Mouse (Mus musculus) neural tube, embryonic 14.5 days (tissue): ENCODE results near the gene Ppp2r5b. TPM values are rescaled to one million over a fixed set of nuclear protein-coding genes. Genes with fewer than 3 reads are reported as not detected.

Source experiments
- ATAC-seq: fragments of 200-750 bp; cut with Nextera tagmentation; 2 replicates; pipeline ENCODE4 v1.8.0; 2017; ENCODE audit warnings: low read depth, mild to moderate bottlenecking, moderate TSS enrichment, moderate library complexity
- H3K27ac ChIP-seq: fragments of 300-500 bp; sonication (generic); 2 replicates; pipeline ENCODE4 v1.5.1; 2014; ENCODE audit warnings: low read depth, mild to moderate bottlenecking, control low read depth, low read length, moderate library complexity, mixed read lengths
- H3K27me3 ChIP-seq: fragments of 300-500 bp; sonication (generic); 2 replicates; pipeline ENCODE4 v1.6.1; 2014; ENCODE audit warnings: low read length; ENCODE audit not compliant: control insufficient read depth, insufficient read depth
- H3K36me3 ChIP-seq: fragments of 300-500 bp; sonication (generic); 2 replicates; pipeline ENCODE4 v1.6.1; 2014; ENCODE audit warnings: low read length, mixed read lengths; ENCODE audit not compliant: control insufficient read depth, insufficient read depth
- H3K4me1 ChIP-seq: fragments of 300-500 bp; sonication (generic); 2 replicates; pipeline ENCODE4 v1.6.1; 2014; ENCODE audit warnings: low read length; ENCODE audit not compliant: control insufficient read depth, insufficient read depth
- H3K4me2 ChIP-seq: fragments of 300-500 bp; sonication (generic); 2 replicates; pipeline ENCODE4 v1.6.1; 2014; ENCODE audit warnings: mild to moderate bottlenecking, low read depth, low read length, control low read depth
- H3K4me3 ChIP-seq: fragments of 300-500 bp; sonication (generic); 2 replicates; pipeline ENCODE4 v1.5.1; 2014; ENCODE audit warnings: low read depth, low read length, control low read depth, mixed read lengths
- H3K9ac ChIP-seq: fragments of 300-500 bp; sonication (generic); replicated peaks from 2 replicates; pipeline ENCODE4 v1.6.1; 2014; ENCODE audit warnings: low read depth, mild to moderate bottlenecking, control low read depth, low read length, mixed read lengths
- H3K9me3 ChIP-seq: fragments of 300-500 bp; sonication (generic); 2 replicates; pipeline ENCODE4 v1.6.1; 2016; ENCODE audit warnings: low read length; ENCODE audit not compliant: control insufficient read depth
- WGBS: fragments of 180-500 bp; shearing (Covaris S2); extraction: QIAGEN DNeasy Blood & Tissue Kit; methylation state at CpG from one replicate; pipeline ENCODE4 v1.1.7; 2014; 5-methylcytosine and 5-hydroxymethylcytosine counted together
- polyA plus RNA-seq: library from polyadenylated mRNA; unstranded; fragments of >200 nt; fragmentation: Nextera tagmentation; extraction: Ambion mirVana; gene quantifications from 2 replicates; pipeline ENCODE4 v1.2.1, GENCODE M21; 2014

Gene Ppp2r5b
- polyA plus RNA-seq = 150 and 154 TPM in 2 replicates

DNA sequence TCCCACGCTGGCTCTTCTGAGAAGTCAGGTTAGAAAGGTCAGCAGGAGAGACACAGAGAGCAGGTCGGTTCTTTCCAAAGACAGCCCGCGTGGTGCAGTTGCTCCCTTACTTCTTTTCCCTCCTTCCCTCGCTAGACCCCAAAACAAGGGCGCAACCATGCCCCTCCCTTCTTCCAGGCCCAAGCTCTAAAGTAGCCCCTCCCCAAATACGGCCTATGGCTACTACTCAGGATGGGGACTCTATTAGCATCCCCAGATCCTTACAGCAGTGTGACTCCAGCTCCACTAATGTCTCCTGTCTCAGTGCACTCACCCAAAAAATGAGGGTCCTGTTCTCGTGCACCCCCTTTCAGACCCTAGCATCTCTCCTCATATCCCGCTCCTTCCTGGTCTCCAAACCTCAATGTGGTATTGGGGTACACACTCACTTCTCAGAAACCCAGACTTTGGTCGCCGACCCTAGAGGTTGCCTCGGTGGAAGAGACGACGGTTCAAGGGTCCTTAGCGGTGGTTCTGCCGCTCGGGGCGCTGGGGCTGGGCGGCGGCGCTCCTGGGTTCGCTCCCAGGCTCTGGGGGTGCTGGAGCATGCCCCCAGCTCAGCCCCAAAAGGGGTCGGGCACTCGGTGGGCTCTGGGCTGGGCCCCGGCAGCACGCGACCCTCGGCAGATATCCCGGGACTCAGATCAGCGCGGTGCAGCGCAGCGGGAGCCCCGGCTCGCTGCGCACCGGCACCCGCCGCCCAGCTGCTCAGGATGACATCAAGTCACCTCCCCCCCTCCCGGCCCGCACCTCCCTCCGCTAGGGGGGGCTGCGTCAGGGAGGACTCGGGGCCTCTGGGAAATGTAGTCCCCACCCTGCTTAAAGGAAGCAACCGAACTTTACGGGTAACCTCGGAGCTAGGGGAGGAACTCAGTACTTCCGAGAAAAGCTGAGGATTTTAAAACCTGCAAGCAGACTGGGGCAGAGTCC, at the start of gene Ppp2r5b:
TSS of gene Ppp2r5b (minus strand) at position 789 of the 969 bp plus-strand sequence.
- H3K27me3 ChIP-seq = no peaks in the 10 kb centered on the region
- 1% methylated on average over 48 of the region's 48 CpGs for WGBS
- peaks cover 10% of the 10 kb centered on the region for H3K4me1 ChIP-seq
- ATAC-seq = peak; percentile 93
- H3K9me3 ChIP-seq = no peaks in the 10 kb centered on the region
- peak within 1 kb of the TSS; percentile 90 for H3K27ac ChIP-seq
- peaks cover 19% of the 10 kb centered on the region for H3K36me3 ChIP-seq
- H3K9ac ChIP-seq = peak within 1 kb of the TSS; percentile 87
- peak within 1 kb of the TSS; percentile 81 for H3K4me3 ChIP-seq
- H3K4me2 ChIP-seq = peak within 1 kb of the TSS; percentile 84

DNA sequence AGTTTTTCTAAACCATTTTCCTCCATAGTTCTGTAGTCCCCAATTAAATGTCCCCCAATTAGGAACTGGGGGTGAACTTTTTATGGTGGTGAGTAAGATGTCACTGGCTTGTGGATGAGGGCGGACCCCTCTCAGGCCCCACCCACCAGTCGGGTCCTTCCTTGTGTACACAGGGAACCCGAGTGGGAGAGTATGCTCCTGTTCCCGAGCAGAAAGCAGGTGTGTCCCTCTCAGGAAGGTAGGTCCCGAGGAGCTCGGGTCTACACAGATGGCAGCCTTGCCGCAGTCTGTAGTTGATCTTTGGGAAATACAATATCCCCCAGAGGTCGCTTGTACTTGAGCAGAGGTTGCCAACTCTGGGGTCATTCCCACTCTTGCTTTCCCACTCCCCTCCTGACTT, 49.6 kb upstream of the Ppp2r5b start:
- H3K4me3 ChIP-seq = no peak overlapping the region
- no peaks in the 10 kb centered on the region for H3K27me3 ChIP-seq
- no peaks in the 10 kb centered on the region; the same call in 1 of the 2 replicates for H3K4me1 ChIP-seq
- 85% methylated on average over 8 of the region's 8 CpGs for WGBS
- H3K9me3 ChIP-seq = no peaks in the 10 kb centered on the region
- no peak overlapping the region for H3K9ac ChIP-seq
- peaks cover 37% of the 10 kb centered on the region for H3K36me3 ChIP-seq
- no peak for ATAC-seq
- no peak overlapping the region for H3K27ac ChIP-seq
- H3K4me2 ChIP-seq = no peak overlapping the region

DNA sequence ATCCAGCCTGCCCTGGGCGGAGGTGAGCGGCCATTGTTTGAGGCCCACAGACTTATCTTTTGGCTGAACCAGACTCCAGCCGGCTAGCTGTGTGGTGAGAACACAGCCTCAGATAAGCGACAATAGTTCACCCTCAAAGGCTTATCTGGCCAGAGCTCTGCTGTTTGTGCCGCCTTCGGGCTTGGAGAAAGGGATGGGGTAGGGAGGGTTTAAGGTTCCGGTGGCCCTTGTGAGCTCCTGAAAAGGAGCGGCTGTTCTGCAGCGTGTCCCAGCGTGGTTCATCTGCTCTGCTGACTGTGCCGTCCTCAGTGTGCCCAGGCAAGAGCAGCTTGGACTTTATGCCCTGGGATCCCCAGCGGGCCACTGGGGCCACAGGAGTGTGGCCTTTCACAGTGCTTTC, 48.8 kb upstream of the Ppp2r5b start:
- H3K27ac ChIP-seq = no peak overlapping the region
- H3K4me2 ChIP-seq = no peak overlapping the region
- no peaks in the 10 kb centered on the region for H3K9me3 ChIP-seq
- H3K9ac ChIP-seq = no peak overlapping the region
- H3K4me1 ChIP-seq = peaks cover 6% of the 10 kb centered on the region
- H3K27me3 ChIP-seq = no peaks in the 10 kb centered on the region
- H3K36me3 ChIP-seq = peaks cover 37% of the 10 kb centered on the region
- 95% methylated on average over 12 of the region's 12 CpGs for WGBS
- H3K4me3 ChIP-seq = no peak overlapping the region
- no peak for ATAC-seq

DNA sequence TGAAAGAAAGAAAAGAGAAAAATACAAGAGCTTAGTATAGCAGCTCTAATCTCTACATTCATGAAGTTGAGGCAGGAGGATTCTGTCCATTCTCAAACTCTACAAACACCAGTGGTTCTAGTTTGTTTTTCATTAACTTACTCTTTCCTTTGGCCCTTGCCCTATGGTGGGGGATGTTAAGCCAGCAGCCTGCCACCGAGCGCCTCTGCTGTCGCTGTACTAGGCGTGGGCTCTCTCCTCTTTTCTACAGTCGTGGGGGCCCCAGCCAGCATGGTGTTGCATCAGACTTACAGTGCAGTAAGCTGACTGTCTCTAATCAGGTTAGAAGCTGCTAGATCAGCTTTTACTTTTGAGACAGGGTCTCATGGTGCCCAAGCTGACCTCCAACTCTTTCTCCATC, 47.3 kb upstream of the Ppp2r5b start:
- H3K4me3 ChIP-seq = no peak overlapping the region
- whole genome bisulfite sequencing = 91% methylated on average over 5 of the region's 5 CpGs

DNA sequence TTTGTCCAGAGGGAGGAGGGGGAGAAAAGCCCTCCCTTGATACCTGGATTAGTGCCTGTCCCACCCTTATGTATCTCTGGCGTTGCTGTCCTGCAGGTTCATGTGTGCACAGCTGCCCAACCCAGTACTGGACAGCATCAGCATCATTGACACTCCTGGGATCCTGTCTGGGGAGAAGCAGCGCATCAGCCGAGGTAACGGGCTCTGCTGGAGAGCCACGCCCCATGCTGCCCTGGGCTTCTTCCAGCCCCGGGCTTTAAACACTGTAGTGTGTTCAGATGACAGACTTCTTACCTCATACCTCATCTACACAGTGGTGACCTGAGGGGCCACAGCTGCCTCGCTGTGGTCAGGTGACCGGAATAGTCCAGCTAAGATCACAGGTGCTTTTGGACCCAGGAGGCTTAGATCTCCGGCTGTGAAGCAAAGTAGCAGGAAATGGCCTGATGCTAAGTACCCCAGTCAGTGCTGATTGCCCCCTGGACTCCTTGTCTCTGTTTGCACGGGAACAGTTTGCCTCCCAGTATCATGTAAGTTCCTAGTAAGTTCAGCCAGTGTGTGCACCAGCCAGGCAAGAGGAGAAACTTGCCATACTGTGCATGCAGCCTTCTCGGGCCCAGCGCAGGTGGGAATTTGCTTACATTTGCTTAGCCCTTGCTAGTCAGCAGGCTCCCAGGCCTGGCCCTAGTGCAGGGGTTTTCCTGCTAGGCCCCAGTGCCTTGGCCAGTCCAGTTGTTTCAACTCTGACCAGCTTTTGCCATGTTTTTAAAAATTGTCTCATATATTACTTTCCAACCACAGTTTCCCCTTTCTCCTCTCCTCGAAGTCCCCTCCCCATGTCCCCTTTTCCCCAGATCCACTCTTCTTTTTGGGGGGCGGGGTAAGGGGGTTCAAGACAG, 45.7 kb upstream of the Ppp2r5b start:
- Histone ChIP-seq H3K4me2 (no peak overlapping the region), H3K9me3 (no peaks in the 10 kb centered on the region), H3K9ac (0 out of 2 replicates have a peak overlapping the region, but pooled peaks have one; percentile 11), H3K27ac (no peak overlapping the region), H3K27me3 (no peaks in the 10 kb centered on the region), H3K4me3 (no peak overlapping the region), H3K36me3 (peaks cover 37% of the 10 kb centered on the region), H3K4me1 (peaks cover 24% of the 10 kb centered on the region)
- WGBS = 86% methylated on average over 14 of the region's 14 CpGs
- no peak for ATAC-seq

More for the DNA sequence above, 47.3 kb upstream of the Ppp2r5b start:
- Histone ChIP-seq H3K4me2 (no peak overlapping the region), H3K9me3 (no peaks in the 10 kb centered on the region), H3K4me1 (peaks cover 21% of the 10 kb centered on the region), H3K9ac (no peak overlapping the region), H3K27ac (no peak overlapping the region), H3K36me3 (peaks cover 37% of the 10 kb centered on the region), H3K27me3 (no peaks in the 10 kb centered on the region)
- ATAC-seq = no peak

DNA sequence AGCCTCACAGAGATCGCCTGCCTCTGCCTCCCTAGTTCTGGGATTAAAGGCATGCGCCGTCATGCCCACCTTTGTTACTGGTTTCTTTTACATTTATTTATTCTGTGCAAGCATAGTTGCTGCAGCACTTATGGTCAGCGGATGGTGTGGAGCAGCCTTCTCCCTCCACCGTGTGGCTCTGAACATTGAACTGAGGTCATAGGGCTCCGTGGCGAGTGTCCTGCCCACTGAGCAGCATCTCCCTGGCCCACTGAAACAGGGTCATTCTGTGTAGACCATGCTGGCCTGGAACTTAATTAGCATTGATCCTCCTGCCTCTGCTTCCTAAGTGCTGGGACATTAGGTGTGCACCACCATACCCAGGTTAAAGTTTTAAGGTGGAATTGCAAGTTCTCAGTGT, 44.9 kb upstream of the Ppp2r5b start:
- Histone ChIP-seq H3K9ac (peak overlapping the region; percentile 11; the same call in 1 of the 2 replicates), H3K9me3 (no peaks in the 10 kb centered on the region), H3K4me3 (no peak overlapping the region), H3K27me3 (no peaks in the 10 kb centered on the region), H3K4me1 (peaks cover 24% of the 10 kb centered on the region), H3K4me2 (no peak overlapping the region), H3K27ac (no peak overlapping the region), H3K36me3 (peaks cover 34% of the 10 kb centered on the region)
- 94% methylated on average over 7 of the region's 7 CpGs for WGBS
- no peak for ATAC-seq

DNA sequence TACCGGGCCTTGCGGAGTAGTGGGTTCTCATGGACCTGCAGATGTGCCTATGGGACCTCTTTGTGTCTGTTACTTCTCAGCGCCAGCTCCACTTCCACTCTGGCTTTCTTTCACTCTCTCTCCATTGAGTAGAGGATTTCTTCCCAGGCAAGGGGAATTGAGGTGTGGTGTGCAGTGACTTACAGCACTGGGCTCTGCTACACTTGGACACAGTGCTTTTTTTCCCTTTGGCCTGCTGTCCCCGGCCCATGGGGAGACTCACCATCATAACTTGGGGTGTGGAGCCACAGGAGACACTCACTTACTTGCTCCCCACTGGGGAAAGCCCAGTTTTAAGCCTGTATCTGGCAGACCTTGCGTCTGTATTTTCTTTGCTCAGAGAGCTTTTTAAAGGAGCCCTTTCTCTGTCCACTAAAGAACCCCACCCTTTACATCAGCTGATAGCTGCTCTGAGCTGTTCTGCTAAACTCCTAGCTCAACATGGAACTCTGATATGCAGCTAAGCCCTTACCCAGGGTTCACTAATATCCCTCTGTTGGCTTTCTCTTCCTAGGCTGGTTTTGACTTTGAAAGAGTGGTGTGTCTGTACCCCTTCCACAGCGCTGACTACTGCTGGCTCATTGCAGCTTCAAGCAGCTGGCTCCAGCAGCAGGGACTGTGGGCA, 43.9 kb upstream of the Ppp2r5b start:
- Histone ChIP-seq H3K27me3 (no peaks in the 10 kb centered on the region), H3K4me3 (peak overlapping the region; percentile 79; the same call in 1 of the 2 replicates), H3K4me2 (peak overlapping the region; percentile 100), H3K27ac (no peak overlapping the region; the same call in 1 of the 2 replicates), H3K4me1 (peaks cover 24% of the 10 kb centered on the region), H3K9ac (0 out of 2 replicates have a peak overlapping the region, but pooled peaks have one; percentile 29), H3K36me3 (peaks cover 32% of the 10 kb centered on the region), H3K9me3 (no peaks in the 10 kb centered on the region)
- 69% methylated on average over 6 of the region's 6 CpGs for WGBS
- ATAC-seq = no peak

DNA sequence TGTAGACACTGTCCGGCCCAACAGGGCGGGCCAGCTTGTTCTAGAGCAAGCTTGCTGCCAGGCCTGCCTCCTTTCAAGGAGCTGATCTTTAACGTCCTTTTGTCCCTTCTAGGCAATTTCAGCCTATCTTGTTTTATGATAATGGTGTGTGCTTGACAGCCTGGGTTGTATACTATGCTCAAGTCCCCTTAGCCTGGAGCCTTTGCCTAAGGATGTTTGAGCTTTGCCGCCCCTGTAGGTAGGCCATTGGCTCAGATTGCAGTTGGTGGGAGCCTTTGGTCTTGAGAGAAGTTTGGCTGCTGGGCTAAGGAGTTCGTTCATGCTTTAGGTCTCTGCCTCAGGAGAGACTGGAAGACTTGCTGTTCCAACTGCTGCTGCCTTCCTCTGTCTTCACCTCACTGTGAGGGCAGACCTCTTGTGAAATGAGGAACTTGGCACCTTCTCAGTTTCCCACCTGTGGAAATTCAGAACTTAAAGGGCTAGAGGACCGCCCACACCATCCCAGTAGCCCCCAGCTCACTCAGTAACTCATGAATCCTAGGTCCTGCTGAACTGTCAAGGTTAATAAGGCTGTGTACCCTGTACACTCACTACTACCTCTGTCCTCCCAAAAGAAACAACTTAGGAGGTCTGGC, 42.9 kb upstream of the Ppp2r5b start:
- Histone ChIP-seq H3K4me3 (peak overlapping the region; percentile 79), H3K27me3 (no peaks in the 10 kb centered on the region), H3K36me3 (peaks cover 25% of the 10 kb centered on the region), H3K4me2 (peak overlapping the region; percentile 100), H3K9ac (peak overlapping the region; percentile 72), H3K4me1 (peaks cover 24% of the 10 kb centered on the region), H3K9me3 (no peaks in the 10 kb centered on the region), H3K27ac (no peak overlapping the region)
- 34% methylated on average over 6 of the region's 6 CpGs for WGBS
- ATAC-seq = no peak
